Mouse (Mus musculus): ENCODE measurements around the gene Tardbp.

Gene Tardbp

GRCm38 (mm10) chr4:148626623-148627185 is at the start of gene Tardbp:
Gene Tardbp (minus strand): TSS chr4:148627019.
- DNase-seq (ENCODE audit: extremely low read depth, insufficient read length, low spot score): peak; percentile 91

- DNase-seq (ENCODE audit: extremely low read depth, insufficient read length, low spot score): no peak
Observed at GRCm38 (mm10) chr4:148676188-148676960, 49.6 kb upstream of the Tardbp start.

- DNase-seq (ENCODE audit: extremely low read depth, insufficient read length, low spot score): no peak
Observed at GRCm38 (mm10) chr4:148675043-148675442, 48.2 kb upstream of the Tardbp start.

- no peak for DNase-seq (ENCODE audit: extremely low read depth, insufficient read length, low spot score)
Observed at GRCm38 (mm10) chr4:148671230-148671947, 44.6 kb upstream of the Tardbp start.

DNA sequence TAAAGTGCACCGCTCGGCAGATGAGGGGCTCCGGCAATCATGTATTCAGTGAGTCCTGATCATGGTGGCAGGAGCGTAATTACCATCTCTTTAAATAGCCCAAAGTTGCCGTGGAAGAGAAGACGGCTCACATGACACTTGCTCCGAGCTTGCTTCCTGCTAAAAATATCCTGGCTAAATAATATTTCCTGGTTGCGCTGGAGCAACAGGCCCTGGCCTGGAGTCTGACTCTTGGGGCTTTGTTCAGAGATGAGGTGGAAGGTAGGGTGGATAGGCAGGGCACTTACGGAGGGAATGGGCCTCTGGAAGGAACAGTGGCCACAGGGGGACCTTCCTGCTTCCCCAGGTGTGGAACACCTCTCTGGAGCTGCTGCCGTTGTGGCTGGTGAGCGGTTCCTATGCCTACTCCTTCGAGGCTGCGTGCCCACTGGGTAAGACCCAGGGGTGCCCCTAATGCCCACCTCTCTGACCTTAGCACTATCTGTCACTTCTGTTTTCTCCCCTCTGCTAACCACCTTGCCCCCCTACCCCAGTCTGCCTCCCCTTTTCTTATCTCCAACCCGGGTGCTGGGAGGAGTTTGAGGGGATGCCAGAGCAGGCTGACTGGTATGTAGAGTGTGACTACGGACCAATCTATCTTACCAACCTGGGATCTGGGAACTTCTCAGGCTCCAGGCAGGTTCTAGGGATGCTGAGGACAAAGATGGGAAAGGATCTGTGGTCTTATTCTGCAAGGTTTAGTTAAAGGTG is 40.4 kb upstream of the Tardbp start:
- no peak for DNase-seq (ENCODE audit: extremely low read depth, insufficient read length, low spot score)

DNA sequence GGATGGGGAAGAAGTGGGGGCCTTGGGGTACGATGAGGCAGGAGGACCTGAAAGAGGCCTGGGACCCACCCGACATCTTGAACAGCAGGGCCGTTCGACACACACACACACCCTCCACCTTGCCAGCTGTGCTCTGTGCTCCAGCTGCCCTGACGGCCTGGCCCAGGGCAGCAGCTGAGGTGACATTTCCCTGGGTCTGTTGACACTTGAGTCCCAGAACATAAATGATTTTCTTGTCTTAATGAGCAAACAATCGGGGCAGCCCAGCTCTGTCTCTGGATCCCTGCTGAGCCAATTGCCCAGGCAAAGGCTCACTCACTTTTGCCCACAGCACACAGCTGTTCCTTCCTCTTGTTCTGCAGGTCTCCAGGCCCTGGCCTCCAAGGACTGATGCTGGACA is 37.2 kb upstream of the Tardbp start:
- DNase-seq (ENCODE audit: extremely low read depth, insufficient read length, low spot score): no peak

- no peak for DNase-seq (ENCODE audit: extremely low read depth, insufficient read length, low spot score)
Observed at GRCm38 (mm10) chr4:148663326-148663725, 36.5 kb upstream of the Tardbp start.

- DNase-seq (ENCODE audit: extremely low read depth, insufficient read length, low spot score): no peak
Observed at GRCm38 (mm10) chr4:148662168-148662965, 35.5 kb upstream of the Tardbp start.

GRCm38 (mm10) chr4:148660174-148660573 is 33.4 kb upstream of the Tardbp start:
- DNase-seq (ENCODE audit: extremely low read depth, insufficient read length, low spot score): no peak

DNA sequence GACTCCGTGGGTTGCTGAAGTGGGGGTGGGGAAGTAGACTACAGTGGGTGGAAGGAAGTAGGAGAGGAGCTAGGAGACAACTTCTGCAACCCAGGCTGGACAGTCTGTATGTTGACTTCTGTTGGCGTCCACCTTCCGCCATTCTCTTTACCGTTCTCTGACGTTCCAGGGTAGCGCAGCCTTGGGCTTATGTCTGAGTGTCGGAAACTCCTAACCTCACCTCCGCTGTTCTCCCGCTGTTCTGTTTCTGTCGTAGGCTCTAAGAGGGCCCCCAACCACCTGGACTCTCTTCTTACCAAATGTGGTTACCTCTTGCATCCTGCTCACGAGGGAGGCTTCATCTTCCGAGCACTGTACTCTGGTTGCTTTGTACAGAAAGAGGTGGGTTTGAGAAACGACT is 31.0 kb upstream of the Tardbp start:
- no peak for DNase-seq (ENCODE audit: extremely low read depth, insufficient read length, low spot score)

DNA sequence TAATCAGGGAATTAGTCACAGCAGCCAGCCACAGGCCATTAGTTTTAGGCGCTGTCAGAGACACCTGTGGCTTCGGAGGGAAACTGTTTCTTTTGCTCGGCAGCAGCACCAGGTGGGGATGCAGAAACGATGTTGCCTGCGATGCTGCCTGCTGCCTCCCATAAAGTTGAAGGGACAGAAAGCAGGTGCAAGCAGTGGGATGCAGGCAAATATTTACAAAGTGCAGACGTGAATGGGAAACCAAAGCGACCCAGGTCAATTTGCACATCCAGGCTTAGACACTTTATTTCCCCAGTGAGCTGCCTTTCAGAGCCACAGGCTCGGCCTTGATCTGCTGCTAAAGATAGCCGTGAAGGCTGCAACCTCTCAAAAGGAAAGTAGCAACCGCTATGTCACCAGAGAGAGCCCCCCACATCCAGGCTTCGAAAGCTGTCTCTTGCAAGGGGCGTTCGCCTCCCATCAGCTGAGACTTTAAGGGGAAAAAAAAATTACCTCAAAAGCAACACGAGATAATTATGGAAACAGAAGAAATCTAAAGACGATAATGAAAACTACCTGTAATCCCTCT is 30.0 kb upstream of the Tardbp start:
- no peak for DNase-seq (ENCODE audit: extremely low read depth, insufficient read length, low spot score)

DNA sequence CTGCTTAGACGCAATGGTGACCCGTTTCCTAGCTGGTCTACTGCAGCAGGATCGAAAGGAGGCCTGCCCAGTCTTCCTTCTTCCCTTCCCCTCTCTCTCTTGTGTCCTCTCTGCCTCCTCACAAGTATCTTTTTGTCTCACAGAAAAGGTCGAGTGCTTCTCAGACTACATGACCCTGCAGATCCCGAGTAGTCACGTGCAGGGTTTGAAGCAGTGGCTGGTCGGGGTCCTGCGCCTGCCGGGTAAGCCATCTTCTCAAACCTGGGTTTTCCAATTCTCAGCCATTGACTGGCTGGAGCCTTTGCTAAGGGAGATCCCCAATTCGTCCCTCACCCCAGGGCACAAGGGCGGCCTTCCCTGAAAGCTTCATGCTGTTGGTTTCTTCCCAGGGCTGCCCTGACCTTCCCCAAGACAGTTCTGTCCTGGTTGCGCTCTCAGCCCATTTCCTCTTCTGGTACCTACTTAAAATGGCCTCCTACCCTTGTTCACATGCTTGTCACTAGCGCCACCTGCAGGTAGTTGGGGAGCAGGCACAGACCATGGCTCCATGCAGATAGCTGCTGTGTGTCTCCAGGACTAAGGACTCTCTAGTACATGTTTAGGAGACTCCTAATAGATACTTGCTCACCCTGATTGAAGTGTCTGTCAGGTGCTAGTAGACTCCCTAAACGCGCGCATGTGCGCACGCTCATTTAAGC is 28.0 kb upstream of the Tardbp start:
- DNase-seq (ENCODE audit: extremely low read depth, insufficient read length, low spot score): peak; percentile 20

DNA sequence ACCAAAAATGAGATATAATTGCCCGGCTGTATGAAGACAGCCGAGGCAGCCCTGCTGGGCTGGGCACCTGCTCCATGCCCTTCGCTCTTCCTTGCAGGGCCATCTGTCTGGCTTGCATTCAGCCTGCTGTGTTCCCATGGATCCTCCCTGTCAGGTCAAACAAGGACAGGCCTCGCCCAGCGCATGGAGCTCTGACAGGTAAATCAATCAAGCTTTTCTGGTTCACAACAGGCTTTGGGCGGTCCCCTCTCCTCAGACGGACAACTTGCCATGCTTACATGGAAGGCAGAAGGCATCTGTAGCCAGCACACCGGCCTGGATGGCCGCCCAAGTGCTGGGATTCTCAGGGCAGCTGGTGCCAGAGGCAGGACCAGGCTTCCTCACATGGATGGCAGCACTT is 24.2 kb upstream of the Tardbp start:
- no peak for DNase-seq (ENCODE audit: extremely low read depth, insufficient read length, low spot score)

GRCm38 (mm10) chr4:148649309-148649708 is 22.5 kb upstream of the Tardbp start:
- DNase-seq (ENCODE audit: extremely low read depth, insufficient read length, low spot score): no peak

- peak; percentile 82 for DNase-seq (ENCODE audit: extremely low read depth, insufficient read length, low spot score)
Observed at GRCm38 (mm10) chr4:148646616-148647015, 19.8 kb upstream of the Tardbp start.

- DNase-seq (ENCODE audit: extremely low read depth, insufficient read length, low spot score): no peak
Observed at GRCm38 (mm10) chr4:148644926-148645325, 18.1 kb upstream of the Tardbp start.

DNA sequence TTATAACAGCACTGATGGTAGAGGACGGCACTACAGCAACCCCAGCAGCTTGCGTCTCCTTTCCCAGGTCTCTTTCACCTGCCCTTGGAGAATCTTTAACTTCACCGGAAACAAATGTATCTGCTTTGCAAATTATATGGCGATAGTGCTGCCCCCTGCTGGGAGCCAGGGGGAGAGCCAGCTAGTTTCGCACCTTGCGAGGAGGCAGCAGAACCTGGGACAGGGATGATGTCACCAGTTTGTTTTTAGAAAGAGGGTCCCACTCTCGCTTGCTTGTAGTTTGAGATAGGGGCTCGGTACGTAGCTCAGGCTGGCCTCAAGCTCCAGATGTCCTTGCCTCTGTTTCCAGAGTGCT is 17.3 kb upstream of the Tardbp start:
- no peak for DNase-seq (ENCODE audit: extremely low read depth, insufficient read length, low spot score)

- DNase-seq (ENCODE audit: extremely low read depth, insufficient read length, low spot score): no peak
Observed at GRCm38 (mm10) chr4:148643291-148644156, 16.7 kb upstream of the Tardbp start, which contains the start of gene Gm572. Gene Gm572 (plus strand): TSS chr4:148643317.
